Mouse (Mus musculus): ENCODE results near the gene Usp40. TPM values are rescaled to one million over a fixed set of nuclear protein-coding genes. Genes with fewer than 3 reads are reported as not detected.
"Not testable (repeated sequence)": the region's sequence is repeated elsewhere in the genome, so short reads cannot be mapped to it uniquely, and the experiment has no call there.

Gene Usp40
- 6.0 and 10.4 TPM in 2 replicates for polyA plus RNA-seq (2012; rRNA removed)

- DNase-seq (ENCODE audit: low read depth, low spot score): peak; percentile 38
- under 1% methylated on average over 45 of the region's 45 CpGs for WGBS
These were observed at the start of gene Usp40 for GRCm38 (mm10) chr1:88008211-88008697. Gene Usp40, minus strand, starts transcription at chr1:88008551.

GRCm38 (mm10) chr1:88055088-88055487, 46.7 kb upstream of the Usp40 start, which contains the start of gene Ugt1a10:
Gene Ugt1a10, plus strand, starts transcription at chr1:88055388.
- WGBS: 63% methylated on average over 1 of the region's 1 CpGs
- no peak for DNase-seq (ENCODE audit: low read depth, low spot score)

GRCm38 (mm10) chr1:88047408-88047807, 39.1 kb upstream of the Usp40 start:
- WGBS: 94% methylated on average over 2 of the region's 2 CpGs
- not testable (repeated sequence) for DNase-seq (ENCODE audit: low read depth, low spot score)

GRCm38 (mm10) chr1:88044832-88045437, 36.6 kb upstream of the Usp40 start:
- 76% methylated on average over 4 of the region's 5 CpGs for WGBS
- DNase-seq (ENCODE audit: low read depth, low spot score): not testable (repeated sequence)

GRCm38 (mm10) chr1:88043044-88043443, 34.7 kb upstream of the Usp40 start:
- not testable (repeated sequence) for DNase-seq (ENCODE audit: low read depth, low spot score)
- WGBS: 83% methylated on average over 1 of the region's 2 CpGs

GRCm38 (mm10) chr1:88025244-88025643, 16.9 kb upstream of the Usp40 start:
- DNase-seq (ENCODE audit: low read depth, low spot score): not testable (repeated sequence)
- 66% methylated on average over 3 of the region's 3 CpGs for WGBS

- DNase-seq (ENCODE audit: low read depth, low spot score): no peak
- 81% methylated on average over 6 of the region's 6 CpGs for WGBS
These were observed 7.0 kb upstream of the Usp40 start for GRCm38 (mm10) chr1:88015371-88015770.

- no peak for DNase-seq (ENCODE audit: low read depth, low spot score)
- 97% methylated on average over 4 of the region's 4 CpGs for WGBS
These were observed 6.3 kb upstream of the Usp40 start for GRCm38 (mm10) chr1:88014671-88015070.

GRCm38 (mm10) chr1:88014194-88014593, 5.8 kb upstream of the Usp40 start:
- 74% methylated on average over 4 of the region's 4 CpGs for WGBS
- no peak for DNase-seq (ENCODE audit: low read depth, low spot score)

GRCm38 (mm10) chr1:88013726-88014125, 5.4 kb upstream of the Usp40 start:
- WGBS: 32% methylated on average over 3 of the region's 3 CpGs
- no peak for DNase-seq (ENCODE audit: low read depth, low spot score)

GRCm38 (mm10) chr1:88009521-88009920, 1.2 kb upstream of the Usp40 start:
- 68% methylated on average over 3 of the region's 3 CpGs for WGBS
- DNase-seq (ENCODE audit: low read depth, low spot score): no peak

GRCm38 (mm10) chr1:88008735-88009134, 384 bp upstream of the Usp40 start:
- 30% methylated on average over 4 of the region's 4 CpGs for WGBS
- DNase-seq (ENCODE audit: low read depth, low spot score): no peak

- under 1% methylated on average over 5 of the region's 5 CpGs for WGBS
- peak; percentile 2 for DNase-seq (ENCODE audit: low read depth, low spot score)
These were observed 600 bp downstream of the Usp40 start for GRCm38 (mm10) chr1:88007692-88008210.

GRCm38 (mm10) chr1:87992716-87993115, 15.6 kb downstream of the Usp40 start:
- 95% methylated on average over 2 of the region's 2 CpGs for WGBS
- no peak for DNase-seq (ENCODE audit: low read depth, low spot score)

- DNase-seq (ENCODE audit: low read depth, low spot score): no peak
- 77% methylated on average over 4 of the region's 4 CpGs for WGBS
These were observed 26.1 kb downstream of the Usp40 start for GRCm38 (mm10) chr1:87982291-87982690.

GRCm38 (mm10) chr1:87970381-87970780, 38.0 kb downstream of the Usp40 start:
- 51% methylated on average over 4 of the region's 4 CpGs for WGBS

GRCm38 (mm10) chr1:87961459-87962167, 46.7 kb downstream of the Usp40 start:
- no peak for DNase-seq (ENCODE audit: low read depth, low spot score)
- 88% methylated on average over 2 of the region's 2 CpGs for WGBS

More at GRCm38 (mm10) chr1:87970381-87970780, 38.0 kb downstream of the Usp40 start:
- DNase-seq (ENCODE audit: low read depth, low spot score): peak; percentile 14

- no peak for DNase-seq (ENCODE audit: low read depth, low spot score)
- 96% methylated on average over 4 of the region's 4 CpGs for WGBS
These were observed 47.6 kb downstream of the Usp40 start for GRCm38 (mm10) chr1:87960752-87961151.

- DNase-seq (ENCODE audit: low read depth, low spot score): no peak
- 71% methylated on average over 4 of the region's 4 CpGs for WGBS
These were observed 48.3 kb downstream of the Usp40 start for GRCm38 (mm10) chr1:87959998-87960431.

GRCm38 (mm10) chr1:87959532-87959931, 48.8 kb downstream of the Usp40 start:
- WGBS: 84% methylated on average over 4 of the region's 4 CpGs
- DNase-seq (ENCODE audit: low read depth, low spot score): no peak

- DNase-seq (ENCODE audit: low read depth, low spot score): no peak
- 100% methylated on average over 1 of the region's 1 CpGs for WGBS
These were observed 49.4 kb downstream of the Usp40 start for GRCm38 (mm10) chr1:87958931-87959330.
